Mouse (Mus musculus) embryonic facial prominence, embryonic 10.5 days (tissue): Measurements from ENCODE around the gene Gm8914. TPM values are rescaled to one million over a fixed set of nuclear protein-coding genes. Genes with fewer than 3 reads are reported as not detected.
"Not testable (repeated sequence)": the region's sequence is repeated elsewhere in the genome, so short reads cannot be mapped to it uniquely, and the experiment has no call there.

ENCODE experiments used
- DNase-seq: peaks from one replicate; pipeline ENCODE4 v3.0.0-alpha.2; 2017; ENCODE audit warnings: low spot score
- H3K27ac ChIP-seq: fragments of 300-500 bp; sonication (generic); replicated peaks from 2 replicates; pipeline ENCODE4 v1.5.1; 2016; ENCODE audit warnings: mild to moderate bottlenecking
- H3K27me3 ChIP-seq: fragments of 300-500 bp; sonication (generic); replicated peaks from 2 replicates; pipeline ENCODE4 v1.6.1; 2016; ENCODE audit warnings: low read depth, mild to moderate bottlenecking; ENCODE audit not compliant: poor library complexity, severe bottlenecking
- H3K36me3 ChIP-seq: fragments of 300-500 bp; sonication (generic); replicated peaks from 2 replicates; pipeline ENCODE4 v1.6.1; 2016; ENCODE audit warnings: mild to moderate bottlenecking, moderate library complexity
- H3K4me1 ChIP-seq: fragments of 300-500 bp; sonication (generic); 2 replicates; pipeline ENCODE4 v1.6.1; 2016
- H3K4me3 ChIP-seq: fragments of 300-500 bp; sonication (generic); 2 replicates; pipeline ENCODE4 v1.5.1; 2016; ENCODE audit warnings: mild to moderate bottlenecking, moderate library complexity
- H3K9me3 ChIP-seq: fragments of 300-500 bp; sonication (generic); 2 replicates; pipeline ENCODE4 v1.6.1; 2016; ENCODE audit warnings: mild to moderate bottlenecking
- WGBS: fragments of 180-500 bp; shearing (Covaris S2); methylation state at CpG from one replicate; pipeline ENCODE4 v1.1.7; 2016; 5-methylcytosine and 5-hydroxymethylcytosine counted together
- polyA plus RNA-seq: library from polyadenylated mRNA; unstranded; fragments of >200 nt; fragmentation: Nextera tagmentation; extraction: Ambion mirVana; gene quantifications from 2 replicates; pipeline ENCODE4 v1.2.1, GENCODE M21; 2016

The Gm8914 gene
- not detected in 2 replicates for polyA plus RNA-seq

- H3K27me3 ChIP-seq, H3K9me3 ChIP-seq, H3K36me3 ChIP-seq, DNase-seq, H3K4me3 ChIP-seq, H3K27ac ChIP-seq, H3K4me1 ChIP-seq: not testable (repeated sequence)
- WGBS = no CpG with 5 or more reads among the region's 5 CpGs
Measured at GRCm38 (mm10) chrX:91479826-91480225, at the start of gene Gm8914. Gene Gm8914, plus strand, starts transcription at chrX:91480126.

Other genes with a start within 250 kb of the Gm8914 start
- not detected in 2 replicates for gene Mageb2, start 148.4 kb upstream of the Gm8914 start, polyA plus RNA-seq
- gene Gm5072, start 87.6 kb upstream of the Gm8914 start, polyA plus RNA-seq = not detected in 2 replicates
- gene 1700084M14Rik, start 95.8 kb downstream of the Gm8914 start, polyA plus RNA-seq = not detected in 2 replicates
- not detected in 2 replicates for gene Gm14781, start 152.1 kb downstream of the Gm8914 start, polyA plus RNA-seq